Mouse (Mus musculus): Measurements from ENCODE around the gene Gm2832. TPM values are rescaled to one million over a fixed set of nuclear protein-coding genes. Genes with fewer than 3 reads are reported as not detected.

Gm2832 gene
- not detected for total RNA-seq (2023)

GRCm38 (mm10) chr14:41278505-41278904 lies at the start of gene Gm2832:
Gene Gm2832, plus strand, starts transcription at chr14:41278805.

Other genes with a start within 250 kb of the Gm2832 start
- gene Dydc2, start 209.6 kb upstream of the Gm2832 start, total RNA-seq (2023), result not detected
- not detected for gene Dydc1, start 205.9 kb upstream of the Gm2832 start, total RNA-seq (2023)
- not detected for gene Mat1a, start 173.8 kb upstream of the Gm2832 start, total RNA-seq (2023)
- not detected for gene Sftpa1, start 147.0 kb upstream of the Gm2832 start, total RNA-seq (2023)
- not detected for gene Mbl1, start 127.3 kb upstream of the Gm2832 start, total RNA-seq (2023)
- not detected for gene Sftpd, start 93.7 kb upstream of the Gm2832 start, total RNA-seq (2023)
- not detected for gene Gm5798, start 69.8 kb downstream of the Gm2832 start, total RNA-seq (2023)
- gene Gm7945, start 107.6 kb downstream of the Gm2832 start, total RNA-seq (2023), result not detected
- gene Gm6482, start 129.5 kb downstream of the Gm2832 start, total RNA-seq (2023), result not detected
- gene Gm7954, start 174.7 kb downstream of the Gm2832 start, total RNA-seq (2023), result not detected
- gene Gm3486, start 210.7 kb downstream of the Gm2832 start, total RNA-seq (2023), result not detected

All from CD4-positive naive resting alpha-beta T cell, adult 57 days (primary cell).